Mouse (Mus musculus) heart, postnatal 10 days (tissue): ENCODE results near the gene Chaf1a. TPM values are rescaled to one million over a fixed set of nuclear protein-coding genes. Genes with fewer than 3 reads are reported as not detected.
"Not testable (repeated sequence)": the region's sequence is repeated elsewhere in the genome, so short reads cannot be mapped to it uniquely, and the experiment has no call there.

Source experiments
- DNase-seq, 2 experiments: peaks; one replicate each; pipeline ENCODE4 v3.0.0; 2021
- intact Hi-C: fragments of 180-260 bp; cut with DNase I; formaldehyde crosslinking; loops from one replicate; pipeline ENCODE4 v1.15.1; 2025
- total RNA-seq, 2 experiments: library from RNA; stranded (reverse); gene quantifications; 2 replicates each; pipeline ENCODE4 v1.2.3; 2021

Chaf1a gene
- total RNA-seq, 2 experiments from 2014 or later = 5.2 to 6.3 TPM

- intact Hi-C loops = no loop called here
Observed at GRCm38 (mm10) chr17:56036176-56036900, 3.9 kb upstream of the Chaf1a start, which contains the start of gene Sh3gl1. Gene Sh3gl1, minus strand, starts transcription at chr17:56036635.

DNA sequence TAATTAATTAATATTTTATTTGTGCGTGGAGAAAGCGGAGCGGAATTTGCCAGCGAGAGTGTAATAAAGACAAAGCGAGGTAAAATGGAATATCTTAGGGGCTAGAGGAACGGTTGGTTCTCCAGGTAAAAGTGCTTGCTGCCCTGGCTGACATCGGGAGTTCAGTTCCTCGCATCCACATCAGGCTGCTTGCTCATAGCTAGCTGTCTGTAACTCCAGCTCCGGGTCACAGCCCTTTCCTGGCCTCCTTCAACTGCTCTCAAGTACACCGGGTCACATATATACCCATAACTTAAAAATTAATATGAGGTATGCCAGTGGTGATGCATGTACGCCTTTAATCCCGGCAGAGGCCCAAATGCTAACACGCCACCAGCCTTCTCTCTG, 3.3 kb upstream of the Chaf1a start:
- intact Hi-C loops = no loop called here

More at GRCm38 (mm10) chr17:56036176-56036900, 3.9 kb upstream of the Chaf1a start, which contains the start of gene Sh3gl1:
- DNase-seq = peak; percentile 99 to 100

GRCm38 (mm10) chr17:56038583-56039261, 1.5 kb upstream of the Chaf1a start:
- intact Hi-C loops = no loop called here
- DNase-seq = no peak

More for the DNA sequence above, 3.3 kb upstream of the Chaf1a start:
- no peak for DNase-seq

DNA sequence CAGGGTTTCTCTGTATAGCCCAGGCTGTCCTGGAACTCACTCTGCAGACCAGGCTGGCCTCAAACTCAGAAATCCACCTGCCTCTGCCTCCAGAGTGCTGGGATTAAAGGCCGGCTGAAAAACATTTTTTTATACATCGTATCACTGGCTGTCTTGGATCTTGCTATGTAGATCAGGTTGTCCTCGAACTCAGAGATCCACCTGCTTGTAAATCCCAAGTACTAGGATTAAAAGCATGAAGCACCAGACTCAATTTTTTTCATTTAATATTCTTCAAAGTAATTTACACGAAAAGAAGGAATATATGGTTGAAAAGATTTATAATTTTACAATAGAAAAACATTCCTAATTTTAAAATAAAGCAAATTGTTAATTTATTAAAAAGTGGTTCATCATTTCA, 894 bp upstream of the Chaf1a start:
- intact Hi-C loops = no loop called here
- DNase-seq = no peak

- DNase-seq = no peak
- intact Hi-C loops = loop anchor here (2.0 kb wide), 1 partner anchor 34 kb away; the partner anchor contains the start of gene Ubxn6
Observed at GRCm38 (mm10) chr17:56040857-56041163, 571 bp downstream of the Chaf1a start.

DNA sequence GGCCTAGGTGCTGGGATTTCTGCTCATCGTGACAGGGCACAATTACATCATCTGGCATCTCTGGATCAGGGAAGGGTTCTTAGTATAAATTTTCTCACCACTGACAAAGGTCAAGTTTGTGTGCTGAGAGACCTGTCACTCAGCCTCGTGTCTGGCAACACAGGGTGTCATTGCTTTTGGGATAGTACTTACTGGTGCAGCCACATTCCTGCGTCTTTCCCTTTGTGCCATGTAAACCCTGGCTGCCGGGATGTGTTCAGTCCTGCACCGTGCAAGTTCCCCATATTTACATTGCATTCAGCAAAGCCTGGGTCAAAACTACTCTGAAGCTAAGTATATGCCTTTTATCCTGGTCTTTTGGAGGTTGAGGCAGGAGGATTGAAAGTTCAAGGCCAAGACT, 11.1 kb downstream of the Chaf1a start:
- no peak for DNase-seq
- intact Hi-C loops = no loop called here

GRCm38 (mm10) chr17:56054938-56055337, 14.7 kb downstream of the Chaf1a start:
- DNase-seq = no peak
- intact Hi-C loops = no loop called here

DNA sequence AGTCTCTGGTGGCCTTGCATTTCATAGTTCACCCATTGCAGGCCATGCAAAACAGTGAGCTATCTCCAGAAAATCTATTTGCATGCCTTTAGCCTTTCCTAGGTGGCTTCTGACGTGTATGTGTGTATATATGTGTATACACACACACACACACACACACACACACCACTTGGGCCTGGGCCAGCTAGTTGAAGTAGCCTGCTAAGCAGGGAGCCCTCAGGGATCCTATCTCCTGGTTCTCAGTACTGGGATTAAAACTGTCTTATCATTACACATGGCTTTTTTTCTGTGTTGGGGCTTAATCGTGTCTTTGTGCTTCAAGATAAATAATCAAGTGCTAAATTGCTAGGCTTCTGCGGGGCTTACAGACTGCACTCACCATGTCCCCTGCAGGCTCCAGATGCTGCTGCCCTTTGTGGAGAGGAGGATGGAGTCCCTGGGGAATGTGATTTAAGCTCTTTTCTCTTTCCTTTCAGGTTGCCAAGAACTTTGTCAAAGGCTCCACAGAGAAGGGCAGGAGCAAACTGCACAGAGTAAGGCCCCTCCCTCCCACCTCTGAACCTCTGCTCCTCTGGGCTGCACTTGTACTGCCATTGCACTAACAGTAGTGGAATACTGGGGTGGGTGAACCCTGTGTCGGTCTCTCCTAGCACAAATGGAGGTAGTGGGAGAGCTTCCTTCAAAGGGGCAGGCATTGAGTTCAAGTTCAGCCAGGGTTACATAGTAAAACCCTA, 15.9 kb downstream of the Chaf1a start:
- intact Hi-C loops = no loop called here
- no peak for DNase-seq

- intact Hi-C loops = no loop called here
- DNase-seq = no peak
Observed at GRCm38 (mm10) chr17:56057381-56058120, 17.3 kb downstream of the Chaf1a start.

DNA sequence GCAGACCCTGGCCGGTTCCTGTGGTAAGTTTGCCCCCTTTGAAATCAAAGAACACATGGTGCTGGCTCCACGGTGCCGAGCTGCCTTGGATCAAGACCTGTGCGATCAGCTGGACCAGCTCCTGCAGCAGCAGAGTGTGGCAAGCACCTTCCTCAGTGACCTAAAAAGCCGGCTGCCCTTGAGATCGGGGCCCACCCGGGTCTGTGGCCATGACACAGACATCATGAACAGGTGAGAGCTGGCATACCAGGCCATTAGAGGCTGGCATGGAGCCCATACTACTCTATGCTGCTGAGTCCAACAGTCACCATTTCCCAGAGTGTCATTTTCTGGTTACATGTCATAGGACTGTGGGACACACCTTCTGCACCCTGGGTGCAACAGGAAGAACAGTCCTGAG, 21.8 kb downstream of the Chaf1a start:
- intact Hi-C loops = no loop called here
- no peak for DNase-seq

DNA sequence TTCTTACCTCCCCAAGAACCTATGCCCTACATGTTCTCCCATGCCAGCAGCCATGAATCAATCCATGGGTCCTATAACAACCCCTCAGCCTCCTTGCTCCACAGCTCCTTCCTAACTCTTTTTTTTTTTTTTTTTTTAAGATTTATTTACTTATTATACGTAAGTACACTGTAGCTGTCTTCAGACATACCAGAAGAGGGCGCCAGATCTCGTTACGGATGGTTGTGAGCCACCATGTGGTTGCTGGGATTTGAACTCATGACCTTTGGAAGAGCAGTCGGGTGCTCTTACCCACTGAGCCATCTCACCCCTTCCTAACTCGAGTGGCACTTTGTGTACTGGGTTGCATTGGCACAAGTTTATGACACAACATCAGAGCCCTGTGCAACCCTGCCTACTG, 25.5 kb downstream of the Chaf1a start:
- DNase-seq, intact Hi-C loops: not testable (repeated sequence)

- intact Hi-C loops = no loop called here
- no peak for DNase-seq
Observed at GRCm38 (mm10) chr17:56066451-56066850, 26.2 kb downstream of the Chaf1a start.

GRCm38 (mm10) chr17:56069066-56069465, 28.8 kb downstream of the Chaf1a start:
- DNase-seq = no peak
- intact Hi-C loops = no loop called here

- intact Hi-C loops = no loop called here
- DNase-seq = no peak
Observed at GRCm38 (mm10) chr17:56071126-56071525, 30.9 kb downstream of the Chaf1a start.

DNA sequence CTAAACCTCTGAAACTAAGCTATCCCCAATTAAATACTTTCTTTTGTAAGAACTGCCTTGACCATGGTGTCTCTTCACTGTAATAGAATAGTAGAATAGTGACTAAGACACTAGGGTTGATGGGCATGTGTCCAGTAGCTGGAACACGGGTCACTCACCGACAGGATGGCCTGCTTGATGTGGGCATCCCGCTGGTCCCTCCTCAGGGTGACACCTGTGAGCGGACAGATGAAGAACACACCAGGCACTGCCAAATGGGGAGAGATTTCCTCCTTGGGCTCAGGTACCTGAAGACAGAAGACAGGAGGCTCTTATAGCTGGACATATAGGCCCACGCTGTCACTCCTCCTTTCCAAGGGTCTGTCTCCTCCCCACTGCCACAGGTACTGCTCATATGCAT, 32.0 kb downstream of the Chaf1a start:
- no peak for DNase-seq
- intact Hi-C loops = no loop called here

GRCm38 (mm10) chr17:56074097-56074826, 34.0 kb downstream of the Chaf1a start:
- intact Hi-C loops = loop anchor here (2.0 kb wide), 1 partner anchor 33 kb away; the partner anchor contains the start of gene Chaf1a
- DNase-seq = peak; percentile 85 to 90

GRCm38 (mm10) chr17:56074827-56075208, 34.6 kb downstream of the Chaf1a start, which contains the start of gene Ubxn6:
Gene Ubxn6, minus strand, starts transcription at chr17:56075028.
- peak; percentile 98 to 99 for DNase-seq
- intact Hi-C loops = loop anchor here (2.0 kb wide), 1 partner anchor 34 kb away; the partner anchor contains the start of gene Chaf1a

- intact Hi-C loops = no loop called here
- DNase-seq = no peak
Observed at GRCm38 (mm10) chr17:56077523-56077922, 37.3 kb downstream of the Chaf1a start.

GRCm38 (mm10) chr17:56078361-56078760, 38.1 kb downstream of the Chaf1a start:
- peak in 1 of 2 experiments; percentile 28 for DNase-seq
- intact Hi-C loops = not testable (repeated sequence)
